Mouse (Mus musculus) forebrain, embryonic 16.5 days (tissue): ENCODE data around the gene Il23a. TPM values are rescaled to one million over a fixed set of nuclear protein-coding genes. Genes with fewer than 3 reads are reported as not detected.
A peak's percentile ranks its signal among the peaks of the same experiment; 100 is the strongest.

Source experiments
- ATAC-seq: fragments of 200-750 bp; cut with Nextera tagmentation; 2 replicates; pipeline ENCODE4 v1.8.0; 2017; ENCODE audit warnings: mild to moderate bottlenecking, moderate library complexity
- H3K27ac ChIP-seq: fragments of 300-500 bp; sonication (generic); 2 replicates; pipeline ENCODE4 v1.5.1; 2014; ENCODE audit warnings: low read length, control low read depth
- H3K27me3 ChIP-seq: fragments of 300-500 bp; sonication (generic); replicated peaks from 2 replicates; pipeline ENCODE4 v1.6.1; 2014; ENCODE audit warnings: low read length; ENCODE audit not compliant: control insufficient read depth, insufficient read depth
- H3K36me3 ChIP-seq: fragments of 300-500 bp; sonication (generic); 2 replicates; pipeline ENCODE4 v1.6.1; 2014; ENCODE audit not compliant: control insufficient read depth, insufficient read depth
- H3K4me1 ChIP-seq: fragments of 300-500 bp; sonication (generic); replicated peaks from 2 replicates; pipeline ENCODE4 v1.6.1; 2014; ENCODE audit warnings: low read length; ENCODE audit not compliant: control insufficient read depth, insufficient read depth
- H3K4me2 ChIP-seq: fragments of 300-500 bp; sonication (generic); 2 replicates; pipeline ENCODE4 v1.6.1; 2014; ENCODE audit warnings: mild to moderate bottlenecking, low read length, control low read depth
- H3K4me3 ChIP-seq: fragments of 300-500 bp; sonication (generic); replicated peaks from 2 replicates; pipeline ENCODE4 v1.5.1; 2014; ENCODE audit warnings: mild to moderate bottlenecking, low read length, control low read depth
- H3K9ac ChIP-seq: fragments of 300-500 bp; sonication (generic); replicated peaks from 2 replicates; pipeline ENCODE4 v1.6.1; 2014; ENCODE audit warnings: low read depth, low read length, control low read depth
- H3K9me3 ChIP-seq: fragments of 300-500 bp; sonication (generic); 2 replicates; pipeline ENCODE4 v1.6.1; 2016; ENCODE audit warnings: low read length; ENCODE audit not compliant: control insufficient read depth
- WGBS: fragments of 180-500 bp; shearing (Covaris S2); extraction: QIAGEN DNeasy Blood & Tissue Kit; methylation state at CpG from one replicate; pipeline ENCODE4 v1.1.7; 2014; 5-methylcytosine and 5-hydroxymethylcytosine counted together
- polyA plus RNA-seq: library from polyadenylated mRNA; unstranded; fragments of >200 nt; fragmentation: Nextera tagmentation; extraction: Ambion mirVana; gene quantifications from 2 replicates; pipeline ENCODE4 v1.2.1, GENCODE M21; 2015

Il23a gene
- polyA plus RNA-seq, 1 experiment from 2014 or later = 0.39 TPM

- peaks cover 5% of the 10 kb centered on the region for H3K4me1 ChIP-seq
- no peak overlapping the region for H3K9ac ChIP-seq
- no peak overlapping the region for H3K4me2 ChIP-seq
- 90% methylated on average over 4 of the region's 4 CpGs for WGBS
- H3K36me3 ChIP-seq = peaks cover 23% of the 10 kb centered on the region
- H3K4me3 ChIP-seq = no peak overlapping the region
- no peak for ATAC-seq
- no peaks in the 10 kb centered on the region for H3K27me3 ChIP-seq
- H3K9me3 ChIP-seq = no peaks in the 10 kb centered on the region
- no peak overlapping the region for H3K27ac ChIP-seq
Observed at GRCm38 (mm10) chr10:128310902-128311301, 12.3 kb upstream of the Il23a start.

- 28% methylated on average over 11 of the region's 11 CpGs for WGBS
- Histone ChIP-seq H3K27ac (no peak overlapping the region), H3K4me1 (peaks cover 5% of the 10 kb centered on the region), H3K27me3 (no peaks in the 10 kb centered on the region), H3K4me3 (no peak overlapping the region), H3K36me3 (peaks cover 17% of the 10 kb centered on the region), H3K4me2 (no peak overlapping the region), H3K9ac (no peak overlapping the region), H3K9me3 (no peaks in the 10 kb centered on the region)
- no peak for ATAC-seq
Observed at GRCm38 (mm10) chr10:128310177-128310576, 11.6 kb upstream of the Il23a start.

- no peak overlapping the region for H3K27ac ChIP-seq
- ATAC-seq = no peak
Observed at GRCm38 (mm10) chr10:128309654-128310053, 11.1 kb upstream of the Il23a start.

GRCm38 (mm10) chr10:128303126-128304021, 4.8 kb upstream of the Il23a start, which contains the start of gene Pan2:
Gene Pan2, plus strand, starts transcription at chr10:128303335.
- H3K4me2 ChIP-seq = peak within 1 kb of the TSS; percentile 78
- H3K27me3 ChIP-seq = no peaks in the 10 kb centered on the region
- H3K4me1 ChIP-seq = peaks cover 15% of the 10 kb centered on the region
- peak within 1 kb of the TSS; percentile 63 for H3K4me3 ChIP-seq
- peak within 1 kb of the TSS; percentile 97 for H3K27ac ChIP-seq
- under 1% methylated on average over 37 of the region's 37 CpGs for WGBS
- peak; percentile 99 for ATAC-seq
- H3K36me3 ChIP-seq = 0 out of 2 replicates have a peak, but pooled peaks cover 5% of the 10 kb centered on the region
- no peaks in the 10 kb centered on the region for H3K9me3 ChIP-seq
- H3K9ac ChIP-seq = peak within 1 kb of the TSS; percentile 81

More at GRCm38 (mm10) chr10:128309654-128310053, 11.1 kb upstream of the Il23a start:
- 90% methylated on average over 7 of the region's 7 CpGs for WGBS
- Histone ChIP-seq H3K4me2 (no peak overlapping the region), H3K36me3 (peaks cover 12% of the 10 kb centered on the region), H3K4me1 (peaks cover 5% of the 10 kb centered on the region), H3K9ac (no peak overlapping the region), H3K9me3 (no peaks in the 10 kb centered on the region), H3K27me3 (no peaks in the 10 kb centered on the region), H3K4me3 (no peak overlapping the region)

- peak overlapping the region; percentile 78 for H3K4me2 ChIP-seq
- peak overlapping the region; percentile 97 for H3K27ac ChIP-seq
- peak overlapping the region; percentile 81 for H3K9ac ChIP-seq
- H3K9me3 ChIP-seq = no peaks in the 10 kb centered on the region
- H3K36me3 ChIP-seq = no peaks in the 10 kb centered on the region
- peak; percentile 41 for ATAC-seq
- peak overlapping the region; percentile 63 for H3K4me3 ChIP-seq
- no peaks in the 10 kb centered on the region for H3K27me3 ChIP-seq
- WGBS = 1% methylated on average over 9 of the region's 9 CpGs
- H3K4me1 ChIP-seq = peaks cover 15% of the 10 kb centered on the region
Observed at GRCm38 (mm10) chr10:128302785-128303125, 4.2 kb upstream of the Il23a start.

GRCm38 (mm10) chr10:128302357-128302756, 3.8 kb upstream of the Il23a start:
- no peak for ATAC-seq
- Histone ChIP-seq H3K4me3 (peak overlapping the region; percentile 63), H3K9me3 (no peaks in the 10 kb centered on the region), H3K36me3 (no peaks in the 10 kb centered on the region), H3K9ac (peak overlapping the region; percentile 81), H3K4me1 (peaks cover 15% of the 10 kb centered on the region), H3K27ac (peak overlapping the region; percentile 97), H3K4me2 (peak overlapping the region; percentile 78), H3K27me3 (no peaks in the 10 kb centered on the region)
- WGBS = 39% methylated on average over 3 of the region's 3 CpGs

- Histone ChIP-seq H3K4me2 (no peak overlapping the region), H3K4me3 (no peak overlapping the region), H3K27me3 (no peaks in the 10 kb centered on the region), H3K9me3 (no peaks in the 10 kb centered on the region), H3K27ac (no peak overlapping the region), H3K4me1 (peaks cover 8% of the 10 kb centered on the region), H3K9ac (no peak overlapping the region), H3K36me3 (no peaks in the 10 kb centered on the region)
- WGBS = 81% methylated on average over 6 of the region's 6 CpGs
- no peak for ATAC-seq
Observed at GRCm38 (mm10) chr10:128298243-128298642, 309 bp downstream of the Il23a start.

GRCm38 (mm10) chr10:128297622-128298021, 930 bp downstream of the Il23a start:
- H3K4me3 ChIP-seq = no peak overlapping the region
- 76% methylated on average over 11 of the region's 11 CpGs for WGBS
- no peak for ATAC-seq
- peaks cover 7% of the 10 kb centered on the region for H3K4me1 ChIP-seq
- no peaks in the 10 kb centered on the region for H3K36me3 ChIP-seq
- H3K27me3 ChIP-seq = no peaks in the 10 kb centered on the region
- H3K9ac ChIP-seq = no peak overlapping the region
- H3K4me2 ChIP-seq = no peak overlapping the region
- no peaks in the 10 kb centered on the region for H3K9me3 ChIP-seq
- H3K27ac ChIP-seq = no peak overlapping the region

GRCm38 (mm10) chr10:128297221-128297620, 1.3 kb downstream of the Il23a start:
- Histone ChIP-seq H3K4me3 (no peak overlapping the region), H3K9me3 (no peaks in the 10 kb centered on the region), H3K9ac (no peak overlapping the region), H3K27me3 (no peaks in the 10 kb centered on the region), H3K4me2 (no peak overlapping the region), H3K27ac (no peak overlapping the region), H3K36me3 (no peaks in the 10 kb centered on the region), H3K4me1 (peaks cover 3% of the 10 kb centered on the region)
- WGBS = 67% methylated on average over 4 of the region's 4 CpGs
- ATAC-seq = no peak
